ENCODE assay signal across 13 mouse cellular contexts in the genomic region with DNA sequence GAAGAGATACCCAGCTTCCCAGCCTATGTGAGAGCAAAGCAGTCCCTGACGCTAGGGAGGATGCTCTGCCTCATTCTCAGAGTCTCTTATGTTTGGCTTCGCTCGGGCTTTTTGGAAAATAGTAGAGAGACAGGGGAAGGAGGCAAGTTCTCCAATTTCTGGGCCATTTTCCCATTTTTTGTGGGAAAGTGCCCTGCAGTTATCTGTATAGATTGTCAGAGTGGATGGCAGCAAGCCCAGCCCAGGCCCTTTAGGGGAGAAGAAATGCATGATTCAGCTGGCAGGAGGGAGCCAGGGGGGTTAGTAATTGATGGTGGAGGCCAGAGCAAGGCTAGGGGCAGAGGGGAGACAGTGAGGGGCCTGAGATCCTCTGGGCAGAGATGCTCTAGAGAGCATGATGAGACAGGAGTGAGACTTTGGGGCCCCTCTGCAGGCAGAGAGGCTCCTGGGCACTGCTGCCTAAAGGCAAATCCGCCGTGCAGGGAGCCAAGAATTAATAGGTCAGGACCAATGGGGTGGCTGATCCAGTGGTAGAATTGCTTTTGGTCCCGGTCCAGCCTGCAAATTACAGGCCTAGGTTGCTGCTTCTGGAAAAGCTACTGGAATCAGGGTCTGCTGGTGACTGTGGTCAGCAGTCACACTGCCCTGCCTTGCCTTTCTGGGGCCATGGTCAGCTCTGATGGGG. TPM values are rescaled to one million over a fixed set of nuclear protein-coding genes. Genes with fewer than 3 reads are reported as not detected.
DNase-seq lines count a peak whose midpoint lies in the region; ATAC-seq and TF ChIP-seq lines count a peak whose summit lies in the region.
"Had no signal": no experiment of that assay in that cellular context is flagged by ENCODE, and none has a peak within 500 bp of the region (broad histone marks: within the 10 kb centered on the region; RNA-seq: fewer than 3 reads in every experiment).

No protein-coding gene starts in this region.

- no peaks in the 10 kb centered on the region for H3K27me3 ChIP-seq in intestine, embryonic 15.5 days (replicated peaks)
- no peaks in the 10 kb centered on the region for H3K27me3 ChIP-seq in intestine, postnatal 0 days (replicated peaks; ENCODE audit: control insufficient read depth, insufficient read depth, low read length)
- no peaks in the 10 kb centered on the region for H3K27me3 ChIP-seq in forebrain, postnatal 0 days (ENCODE audit: insufficient read depth, low read length)
- H3K27me3 ChIP-seq: heart, embryonic 13.5 days; neural tube, embryonic 12.5 days had no signal

- H3K4me3 ChIP-seq in intestine, embryonic 15.5 days (replicated peaks) = no peak overlapping the region
- no peak overlapping the region for H3K4me3 ChIP-seq in intestine, postnatal 0 days (ENCODE audit: low read depth, low read length)
- no peak overlapping the region for H3K4me3 ChIP-seq in forebrain, postnatal 0 days (ENCODE audit: low read depth, low read length)
- H3K4me3 ChIP-seq: heart, embryonic 13.5 days; neural tube, embryonic 12.5 days had no signal

- H3K9ac ChIP-seq in intestine, embryonic 15.5 days = no peak overlapping the region
- H3K9ac ChIP-seq in intestine, postnatal 0 days (ENCODE audit: low read depth, low read length) = no peak overlapping the region
- no peak overlapping the region for H3K9ac ChIP-seq in forebrain, postnatal 0 days
- H3K9ac ChIP-seq: heart, embryonic 13.5 days; neural tube, embryonic 12.5 days had no signal

- peak; percentile 34 for DNase-seq in adrenal gland, adult 2 months
- DNase-seq in adrenal gland, adult 18-20 months (ENCODE audit: low spot score in 2 of 2) = no peak
- peak; percentile 20 for DNase-seq in MN1 (ENCODE audit: low spot score)
- DNase-seq in forebrain, postnatal 0 days = peak; percentile 52
- DNase-seq in embryo, embryonic 11 days = no peak
- no peak for DNase-seq in kidney, adult 9 months
- DNase-seq: kidney, adult 18-20 months; spleen, adult 18-20 months had no signal

- no peak for TF ChIP-seq CTCF in intestine, postnatal 0 days (IDR thresholded peaks at IDR 0.05; ENCODE audit: low read depth)
- TF ChIP-seq CTCF in forebrain, postnatal 0 days (IDR thresholded peaks at IDR 0.05; ENCODE audit: low read depth) = no peak

- ATAC-seq in intestine, embryonic 15.5 days = no peak
- no peak for ATAC-seq in intestine, postnatal 0 days
- ATAC-seq in forebrain, postnatal 0 days = no peak; the same call in 1 of the 2 replicates

- H3K4me2 ChIP-seq in intestine, embryonic 15.5 days (replicated peaks) = no peak overlapping the region
- no peak overlapping the region for H3K4me2 ChIP-seq in intestine, postnatal 0 days (replicated peaks; ENCODE audit: low read depth)
- no peak overlapping the region for H3K4me2 ChIP-seq in forebrain, postnatal 0 days (ENCODE audit: low read depth)
- H3K4me2 ChIP-seq: heart, embryonic 13.5 days; neural tube, embryonic 12.5 days had no signal

- H3K4me1 ChIP-seq in intestine, embryonic 15.5 days (replicated peaks) = no peaks in the 10 kb centered on the region
- no peaks in the 10 kb centered on the region for H3K4me1 ChIP-seq in intestine, postnatal 0 days (replicated peaks; ENCODE audit: control insufficient read depth, insufficient read depth, low read length)
- no peaks in the 10 kb centered on the region for H3K4me1 ChIP-seq in forebrain, postnatal 0 days (ENCODE audit: insufficient read depth)
- H3K4me1 ChIP-seq: neural tube, embryonic 12.5 days had no signal

- WGBS in intestine, embryonic 15.5 days = 63% methylated on average over 6 of the region's 6 CpGs
- WGBS in intestine, postnatal 0 days = 68% methylated on average over 6 of the region's 6 CpGs
- 42% methylated on average over 6 of the region's 6 CpGs for WGBS in forebrain, postnatal 0 days

- H3K9me3 ChIP-seq in intestine, embryonic 15.5 days = no peaks in the 10 kb centered on the region
- no peaks in the 10 kb centered on the region for H3K9me3 ChIP-seq in intestine, postnatal 0 days (ENCODE audit: control insufficient read depth)
- no peaks in the 10 kb centered on the region for H3K9me3 ChIP-seq in forebrain, postnatal 0 days (ENCODE audit: low read length)
- H3K9me3 ChIP-seq: G1E; heart, embryonic 13.5 days; neural tube, embryonic 12.5 days had no signal

- no peaks in the 10 kb centered on the region for H3K36me3 ChIP-seq in intestine, embryonic 15.5 days
- H3K36me3 ChIP-seq in intestine, postnatal 0 days (ENCODE audit: control insufficient read depth, insufficient read depth) = no peaks in the 10 kb centered on the region
- no peaks in the 10 kb centered on the region for H3K36me3 ChIP-seq in forebrain, postnatal 0 days (ENCODE audit: insufficient read depth)
- H3K36me3 ChIP-seq: G1E; heart, embryonic 13.5 days; neural tube, embryonic 12.5 days had no signal

- peak overlapping the region; percentile 32; the same call in 1 of the 2 replicates for H3K27ac ChIP-seq in intestine, embryonic 15.5 days
- H3K27ac ChIP-seq in intestine, postnatal 0 days (ENCODE audit: low read depth, low read length) = no peak overlapping the region
- no peak overlapping the region for H3K27ac ChIP-seq in forebrain, postnatal 0 days (ENCODE audit: low read depth, low read length)
- H3K27ac ChIP-seq: heart, embryonic 13.5 days; neural tube, embryonic 12.5 days had no signal

RNA-seq across cellular contexts. Expression of a gene that starts 31.8 kb away (rescaled TPM):
- 1 to 10 TPM; 1.9 to 3.5 TPM for total RNA-seq in adrenal gland, adult 2 months (2021)
- polyA plus RNA-seq in adrenal gland, adult 2 months (2012; rRNA removed) = 1.3 and 1.5 TPM in 2 replicates
- total RNA-seq in adrenal gland, adult 18-20 months (2021) = 1 to 10 TPM; 1.6 to 2.2 TPM
- 3.0 and 3.2 TPM in 2 replicates for polyA plus RNA-seq in intestine, embryonic 15.5 days (2015; fragmentation: Nextera tagmentation; extraction: Ambion mirVana)
- polyA plus RNA-seq in intestine, postnatal 0 days (2015; fragmentation: Nextera tagmentation; extraction: Ambion mirVana) = 0.46 TPM in 2 replicates
- 1.5 and 2.2 TPM in 2 replicates for total RNA-seq in forebrain, postnatal 0 days (2014; rRNA removed)
- 0.48 and 0.62 TPM in 2 replicates for polyA plus RNA-seq in forebrain, postnatal 0 days (2015; fragmentation: Nextera tagmentation; extraction: Ambion mirVana)
- total RNA-seq: G1E had no signal
- polyA plus RNA-seq: G1E had no signal

Comparison
In these comparisons a context has a peak if more than half of its experiments do, and no peak if none do; other contexts are left out.
1. DNase-seq: peak in adrenal gland, adult 2 months (single experiment), MN1 (single experiment) and forebrain, postnatal 0 days (single experiment); none in adrenal gland, adult 18-20 months (0 of 2), embryo, embryonic 11 days (single experiment) and kidney, adult 9 months (single experiment).